ENCODE assay signal across 9 mouse cellular contexts in genomic region chr11:69513840-69514239, GRCm38 (mm10). TPM values are rescaled to one million over a fixed set of nuclear protein-coding genes. Genes with fewer than 3 reads are reported as not detected.
A peak's percentile ranks its signal among the peaks of the same experiment; 100 is the strongest.
DNase-seq lines count a peak whose midpoint lies in the region; ATAC-seq lines count a peak whose summit lies in the region.
"Had no signal": no experiment of that assay in that cellular context is flagged by ENCODE, and none has a peak within 500 bp of the region (broad histone marks: within the 10 kb centered on the region; RNA-seq: fewer than 3 reads in every experiment).

No protein-coding gene starts in this region.

- H3K9ac ChIP-seq in intestine, embryonic 14.5 days (ENCODE audit: low read length): no peak overlapping the region
- H3K9ac ChIP-seq in intestine, embryonic 16.5 days (ENCODE audit: low read depth, low read length): no peak overlapping the region

- no peak overlapping the region for H3K27ac ChIP-seq in intestine, embryonic 14.5 days (ENCODE audit: low read depth)
- no peak overlapping the region for H3K27ac ChIP-seq in intestine, embryonic 16.5 days (ENCODE audit: low read length)

- ATAC-seq in intestine, embryonic 14.5 days (replicated peaks; ENCODE audit: low FRiP score, low TSS enrichment, low read depth): no peak; the same call in 1 of the 2 replicates
- ATAC-seq in intestine, embryonic 16.5 days: no peak
- peak; percentile 65; the same call in 1 of the 2 replicates for ATAC-seq in frontal cortex, adult (ENCODE audit: low TSS enrichment)
- ATAC-seq in megakaryocyte, adult 5-6 weeks (ENCODE audit: poor library complexity, severe bottlenecking): peak; percentile 71

- WGBS in intestine, embryonic 14.5 days: 10% methylated on average over 6 of the region's 6 CpGs
- 10% methylated on average over 6 of the region's 6 CpGs for WGBS in intestine, embryonic 16.5 days

- no peaks in the 10 kb centered on the region for H3K9me3 ChIP-seq in intestine, embryonic 14.5 days (ENCODE audit: control insufficient read depth, low read length)
- no peaks in the 10 kb centered on the region for H3K9me3 ChIP-seq in intestine, embryonic 16.5 days (ENCODE audit: control insufficient read depth, low read length)
- H3K9me3 ChIP-seq: megakaryocyte, embryonic 14.5 days had no signal

- no peak overlapping the region for H3K4me3 ChIP-seq in intestine, embryonic 14.5 days (ENCODE audit: low read depth, low read length)
- H3K4me3 ChIP-seq in intestine, embryonic 16.5 days (ENCODE audit: low read length): no peak overlapping the region
- H3K4me3 ChIP-seq: megakaryocyte, embryonic 14.5 days had no signal

- H3K36me3 ChIP-seq in intestine, embryonic 14.5 days (ENCODE audit: control insufficient read depth, insufficient read depth, low read length): no peaks in the 10 kb centered on the region
- H3K36me3 ChIP-seq in intestine, embryonic 16.5 days (ENCODE audit: control insufficient read depth, insufficient read depth, low read length): no peaks in the 10 kb centered on the region

- H3K4me2 ChIP-seq in intestine, embryonic 14.5 days (ENCODE audit: low read length): no peak overlapping the region
- no peak overlapping the region for H3K4me2 ChIP-seq in intestine, embryonic 16.5 days (ENCODE audit: low read depth, low read length)

- H3K4me1 ChIP-seq in intestine, embryonic 14.5 days (replicated peaks; ENCODE audit: control insufficient read depth, insufficient read depth, low read length): no peaks in the 10 kb centered on the region
- no peaks in the 10 kb centered on the region for H3K4me1 ChIP-seq in intestine, embryonic 16.5 days (ENCODE audit: control insufficient read depth, insufficient read depth, low read length)

- H3K27me3 ChIP-seq in intestine, embryonic 14.5 days (replicated peaks; ENCODE audit: control insufficient read depth, insufficient read depth, low read length): no peaks in the 10 kb centered on the region
- no peaks in the 10 kb centered on the region for H3K27me3 ChIP-seq in intestine, embryonic 16.5 days (replicated peaks; ENCODE audit: control insufficient read depth, insufficient read depth, low read length)

- DNase-seq in intestine, embryonic 14.5 days (ENCODE audit: low spot score): peak; percentile 70
- peak; percentile 55 for DNase-seq in MEL-GATA-1-ER (ENCODE audit: extremely low read depth, low read depth)
- peak; percentile 38 for DNase-seq in cerebellum, adult 9-11 months
- peak; percentile 28 to 71 for DNase-seq in layer of hippocampus, adult 18-20 months (ENCODE audit: low spot score in 2 of 2)
- peak; percentile 41 for DNase-seq in right cerebral cortex, postnatal 25 days

RNA-seq across cellular contexts. Expression of gene Dnah2, which starts 35.1 kb away (rescaled TPM):
- polyA plus RNA-seq in intestine, embryonic 14.5 days (2014; fragmentation: Nextera tagmentation; extraction: Ambion mirVana): 0.98 and 1.9 TPM in 2 replicates
- polyA plus RNA-seq in intestine, embryonic 16.5 days (2015; fragmentation: Nextera tagmentation; extraction: Ambion mirVana): 0.93 and 1.0 TPM in 2 replicates
- 1 to 10 TPM; 3.9 to 4.3 TPM for total RNA-seq in layer of hippocampus, adult 18-20 months (2021)
- total RNA-seq in megakaryocyte, adult 5-6 weeks (2015): 0.54 and 1.8 TPM in 2 replicates
- total RNA-seq in megakaryocyte, adult 5-6 weeks (2017): 2.1 and 8.0 TPM in 2 replicates

RNA-seq across cellular contexts. Expression of gene Efnb3, which starts 46.2 kb away (rescaled TPM):
- polyA plus RNA-seq in intestine, embryonic 14.5 days (2014; fragmentation: Nextera tagmentation; extraction: Ambion mirVana): 4.0 and 4.9 TPM in 2 replicates
- polyA plus RNA-seq in intestine, embryonic 16.5 days (2015; fragmentation: Nextera tagmentation; extraction: Ambion mirVana): 6.3 and 6.8 TPM in 2 replicates
- 100 to 1,000 TPM; 126 to 137 TPM for total RNA-seq in layer of hippocampus, adult 18-20 months (2021)
- 0.11 TPM in 1 of 2 replicates, not detected in the other for total RNA-seq in megakaryocyte, adult 5-6 weeks (2015)
- total RNA-seq in megakaryocyte, adult 5-6 weeks (2017): 0.45 TPM in 1 of 2 replicates, not detected in the other

Comparison
In these comparisons a context has a peak if more than half of its experiments do, and no peak if none do; other contexts are left out.
1. ATAC-seq: peak in frontal cortex, adult (single experiment) and megakaryocyte, adult 5-6 weeks (single experiment); none in intestine, embryonic 14.5 days (single experiment) and intestine, embryonic 16.5 days (single experiment).
2. RNA of gene Efnb3, which starts 46.2 kb away (total RNA-seq): 126 to 137 TPM in layer of hippocampus, adult 18-20 months; 0.11 to 0.45 TPM in megakaryocyte, adult 5-6 weeks; every median in the first group is over 10 times any median in the second.
3. Peak in every context shown above with its lines, with median percentiles within 50 percentile points of each other: DNase-seq.